Mouse (Mus musculus) stomach, embryonic 15.5 days (tissue): ENCODE results near the gene Fli1. TPM values are rescaled to one million over a fixed set of nuclear protein-coding genes. Genes with fewer than 3 reads are reported as not detected.

Experiments
- ATAC-seq: fragments of 200-750 bp; cut with Nextera tagmentation; 2 replicates; pipeline ENCODE4 v1.8.0; 2017; ENCODE audit warnings: low read depth, moderate number of reproducible peaks, moderate TSS enrichment; ENCODE audit not compliant: insufficient read depth, low FRiP score
- H3K27ac ChIP-seq: fragments of 300-500 bp; sonication (generic); 2 replicates; pipeline ENCODE4 v1.5.1; 2015; ENCODE audit warnings: mild to moderate bottlenecking, inconsistent platforms
- H3K27me3 ChIP-seq: fragments of 300-500 bp; sonication (generic); replicated peaks from 2 replicates; pipeline ENCODE4 v1.6.1; 2015; ENCODE audit warnings: inconsistent platforms
- H3K36me3 ChIP-seq: fragments of 300-500 bp; sonication (generic); 2 replicates; pipeline ENCODE4 v1.6.1; 2015; ENCODE audit warnings: inconsistent platforms
- H3K4me1 ChIP-seq: fragments of 300-500 bp; sonication (generic); 2 replicates; pipeline ENCODE4 v1.6.1; 2015; ENCODE audit warnings: inconsistent platforms
- H3K4me2 ChIP-seq: fragments of 300-500 bp; sonication (generic); 2 replicates; pipeline ENCODE4 v1.6.1; 2015; ENCODE audit warnings: mild to moderate bottlenecking, inconsistent platforms
- H3K4me3 ChIP-seq: fragments of 300-500 bp; sonication (generic); replicated peaks from 2 replicates; pipeline ENCODE4 v1.5.1; 2015; ENCODE audit warnings: inconsistent platforms
- H3K9ac ChIP-seq: fragments of 300-500 bp; sonication (generic); 2 replicates; pipeline ENCODE4 v1.6.1; 2015; ENCODE audit warnings: inconsistent platforms
- H3K9me3 ChIP-seq: fragments of 300-500 bp; sonication (generic); 2 replicates; pipeline ENCODE4 v1.6.1; 2016; ENCODE audit warnings: inconsistent platforms
- WGBS: fragments of 180-500 bp; shearing (Covaris S2); methylation state at CpG from one replicate; pipeline ENCODE4 v1.1.7; 2015; 5-methylcytosine and 5-hydroxymethylcytosine counted together
- polyA plus RNA-seq: library from polyadenylated mRNA; unstranded; fragments of >200 nt; fragmentation: Nextera tagmentation; extraction: Ambion mirVana; gene quantifications from 2 replicates; pipeline ENCODE4 v1.2.1, GENCODE M21; 2015

Gene Fli1
- polyA plus RNA-seq, 1 experiment from 2014 or later, result 13.4 TPM

DNA sequence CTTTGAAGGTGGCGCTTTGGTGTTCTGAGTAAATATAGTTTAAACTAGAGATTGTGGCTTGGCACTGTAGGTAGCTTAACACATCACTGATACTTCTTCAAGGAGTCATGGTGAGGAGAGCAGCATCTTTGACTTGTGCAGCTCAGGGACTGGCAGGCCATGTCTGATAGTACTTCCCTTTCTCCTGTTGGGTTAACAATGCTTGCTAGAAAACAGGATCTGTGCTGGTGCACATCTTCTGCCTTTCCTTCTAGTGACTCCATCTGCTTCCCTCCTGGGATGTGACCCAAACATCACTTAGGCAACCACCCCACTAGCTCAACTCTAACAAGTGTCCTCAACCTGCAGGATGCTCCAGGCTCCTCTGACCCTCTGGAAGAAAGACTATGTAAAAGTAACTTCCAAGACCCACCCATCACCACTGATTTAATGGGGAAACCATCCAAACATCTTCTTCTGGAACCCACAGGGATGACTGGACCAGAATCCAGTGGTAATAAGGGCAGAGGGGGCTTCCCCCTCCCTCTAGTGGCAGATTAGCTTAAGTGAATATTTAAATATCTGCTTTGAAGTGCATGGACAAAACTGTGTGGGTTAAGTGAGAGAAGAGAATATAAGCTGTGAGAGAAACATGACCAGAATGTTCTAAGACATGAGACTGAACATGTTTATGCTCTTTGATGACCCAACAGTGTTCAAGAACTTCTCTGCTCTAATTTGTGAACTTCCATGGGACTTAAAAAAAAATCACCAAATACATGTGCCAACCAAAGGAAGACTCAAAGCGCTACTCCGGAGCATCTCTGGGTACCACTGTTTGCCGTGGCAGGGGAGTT lies 48.9 kb downstream of the Fli1 start:
- H3K4me2 ChIP-seq, result no peak overlapping the region
- H3K27me3 ChIP-seq, result no peaks in the 10 kb centered on the region
- no peaks in the 10 kb centered on the region for H3K4me1 ChIP-seq
- WGBS, result 86% methylated on average over 4 of the region's 4 CpGs
- no peaks in the 10 kb centered on the region for H3K36me3 ChIP-seq
- no peak overlapping the region for H3K4me3 ChIP-seq
- H3K9ac ChIP-seq, result no peak overlapping the region
- no peak for ATAC-seq
- H3K27ac ChIP-seq, result no peak overlapping the region
- H3K9me3 ChIP-seq, result no peaks in the 10 kb centered on the region

DNA sequence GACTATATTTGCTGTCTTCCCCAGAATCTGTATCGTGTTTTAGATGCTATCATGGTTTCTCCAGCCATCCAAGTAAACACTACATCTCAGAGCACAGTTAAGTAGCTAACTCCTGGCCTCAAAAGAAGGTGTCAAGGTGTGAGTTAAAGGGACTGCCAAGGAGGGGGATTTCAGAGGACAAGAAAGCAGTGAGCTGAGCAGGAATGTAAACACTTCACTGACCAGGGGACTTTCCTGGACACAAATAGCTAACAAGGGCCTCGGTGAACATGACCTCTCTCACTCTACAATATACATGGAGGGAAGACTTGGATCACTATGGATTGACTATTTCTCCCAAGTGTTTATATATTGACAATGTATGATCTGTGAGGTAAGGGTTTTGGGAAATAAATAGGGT lies 49.9 kb downstream of the Fli1 start:
- no peak for ATAC-seq
- Histone ChIP-seq H3K27ac (no peak overlapping the region), H3K36me3 (no peaks in the 10 kb centered on the region), H3K4me1 (no peaks in the 10 kb centered on the region), H3K9me3 (no peaks in the 10 kb centered on the region), H3K4me3 (no peak overlapping the region), H3K9ac (no peak overlapping the region), H3K4me2 (no peak overlapping the region), H3K27me3 (no peaks in the 10 kb centered on the region)
- 33% methylated on average over 2 of the region's 2 CpGs for WGBS

DNA sequence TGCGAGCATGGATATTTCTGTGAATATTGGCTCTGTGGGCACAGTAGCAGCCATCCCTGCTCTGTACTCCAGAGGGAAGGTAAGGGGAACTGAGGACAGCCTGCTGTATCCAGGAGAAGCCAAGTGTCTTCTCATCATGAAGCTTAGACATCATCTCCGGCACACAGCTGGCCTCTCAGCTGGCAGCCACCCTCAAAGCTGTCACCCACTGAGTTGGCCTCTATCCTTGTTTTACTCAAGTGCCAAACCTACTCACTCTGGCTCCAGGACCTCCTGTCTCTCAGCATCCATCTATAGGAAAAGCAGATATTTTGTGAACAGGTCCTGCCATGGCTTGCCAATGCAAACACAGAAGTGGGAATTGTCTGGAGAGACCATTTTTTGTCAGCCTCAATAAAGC lies 51.2 kb downstream of the Fli1 start:
- 86% methylated on average over 2 of the region's 2 CpGs for WGBS
- H3K9me3 ChIP-seq, result no peaks in the 10 kb centered on the region
- no peak overlapping the region for H3K4me2 ChIP-seq
- no peak overlapping the region for H3K9ac ChIP-seq
- no peak overlapping the region for H3K4me3 ChIP-seq
- no peak overlapping the region for H3K27ac ChIP-seq
- H3K4me1 ChIP-seq, result no peaks in the 10 kb centered on the region
- no peak for ATAC-seq
- no peaks in the 10 kb centered on the region for H3K36me3 ChIP-seq
- H3K27me3 ChIP-seq, result no peaks in the 10 kb centered on the region

DNA sequence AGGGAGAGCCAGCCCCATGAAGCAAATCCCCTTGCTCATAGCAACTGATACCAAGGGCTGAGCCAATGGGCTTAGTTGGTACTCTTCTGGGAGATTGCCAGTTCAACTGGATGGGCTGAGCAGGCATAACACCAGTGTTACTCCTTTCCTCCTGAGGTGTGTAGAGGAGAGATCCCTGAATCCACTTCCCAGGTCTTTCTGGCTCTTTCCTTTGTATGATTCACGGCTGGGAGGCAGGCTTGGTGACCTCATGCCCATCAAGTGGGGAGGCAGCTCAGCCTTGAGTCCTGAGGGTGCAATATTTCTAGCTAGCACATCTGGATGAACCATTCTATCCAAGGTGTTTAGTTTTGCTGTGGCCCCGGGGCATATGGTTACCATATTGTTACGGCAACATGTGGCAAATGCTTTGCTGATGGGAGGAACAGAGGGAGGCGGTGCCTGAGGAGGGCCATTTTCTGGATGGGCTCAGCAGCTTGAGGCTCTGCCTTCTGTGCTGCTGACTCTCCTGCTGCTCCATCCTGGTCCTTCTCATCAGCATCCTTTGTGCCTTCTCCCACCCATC lies 52.8 kb downstream of the Fli1 start:
- H3K9ac ChIP-seq, result no peak overlapping the region
- no peaks in the 10 kb centered on the region for H3K9me3 ChIP-seq
- no peaks in the 10 kb centered on the region for H3K27me3 ChIP-seq
- no peaks in the 10 kb centered on the region for H3K4me1 ChIP-seq
- H3K4me3 ChIP-seq, result no peak overlapping the region
- no peak for ATAC-seq
- H3K4me2 ChIP-seq, result no peak overlapping the region
- 85% methylated on average over 4 of the region's 4 CpGs for WGBS
- H3K36me3 ChIP-seq, result no peaks in the 10 kb centered on the region
- H3K27ac ChIP-seq, result no peak overlapping the region

DNA sequence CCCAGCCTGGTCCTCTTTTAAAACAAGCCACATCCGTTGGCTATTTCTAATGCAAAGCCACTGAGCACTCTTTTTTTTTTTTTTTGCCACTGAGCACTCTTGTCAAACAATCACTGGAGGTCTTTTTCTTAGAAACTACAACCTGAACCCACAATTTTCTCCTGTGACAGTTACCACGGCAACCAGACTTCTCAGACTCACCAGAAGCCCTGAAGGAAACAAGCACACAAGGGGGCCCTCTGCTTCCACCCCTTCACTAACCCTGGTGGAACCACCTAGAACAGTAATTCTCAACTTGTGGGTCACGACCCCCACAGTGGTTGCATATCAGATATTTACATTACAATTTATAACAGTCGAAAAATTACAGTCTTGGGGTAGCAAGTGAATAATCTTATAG lies 53.3 kb downstream of the Fli1 start:
- Histone ChIP-seq H3K27ac (no peak overlapping the region), H3K36me3 (no peaks in the 10 kb centered on the region), H3K9me3 (no peaks in the 10 kb centered on the region), H3K4me3 (no peak overlapping the region), H3K4me2 (no peak overlapping the region), H3K4me1 (no peaks in the 10 kb centered on the region), H3K27me3 (no peaks in the 10 kb centered on the region), H3K9ac (no peak overlapping the region)
- ATAC-seq, result no peak
- 47% methylated on average over 4 of the region's 4 CpGs for WGBS

DNA sequence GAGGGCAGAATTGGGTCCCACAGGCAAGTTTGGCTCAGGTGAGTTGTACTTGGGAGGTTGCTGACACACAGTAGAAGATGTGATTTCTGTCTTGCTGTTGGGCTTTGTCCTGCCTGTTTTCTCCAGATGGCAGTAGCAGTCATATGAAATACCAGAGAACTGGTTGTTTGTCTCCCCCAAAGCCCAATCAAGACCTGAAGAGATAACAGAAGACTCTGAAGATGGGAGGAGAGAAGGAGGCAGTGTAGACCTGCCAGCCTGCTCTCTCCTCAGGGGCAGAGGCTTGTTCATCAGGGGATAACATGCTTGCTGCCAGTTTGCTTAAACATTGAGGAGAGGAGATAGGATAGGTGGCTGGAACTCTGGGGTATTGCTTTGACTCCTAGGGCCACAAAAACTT lies 54.0 kb downstream of the Fli1 start:
- Histone ChIP-seq H3K9me3 (no peaks in the 10 kb centered on the region), H3K4me2 (no peak overlapping the region), H3K27ac (no peak overlapping the region), H3K4me3 (no peak overlapping the region), H3K36me3 (no peaks in the 10 kb centered on the region), H3K27me3 (no peaks in the 10 kb centered on the region), H3K4me1 (no peaks in the 10 kb centered on the region), H3K9ac (no peak overlapping the region)
- ATAC-seq, result no peak

DNA sequence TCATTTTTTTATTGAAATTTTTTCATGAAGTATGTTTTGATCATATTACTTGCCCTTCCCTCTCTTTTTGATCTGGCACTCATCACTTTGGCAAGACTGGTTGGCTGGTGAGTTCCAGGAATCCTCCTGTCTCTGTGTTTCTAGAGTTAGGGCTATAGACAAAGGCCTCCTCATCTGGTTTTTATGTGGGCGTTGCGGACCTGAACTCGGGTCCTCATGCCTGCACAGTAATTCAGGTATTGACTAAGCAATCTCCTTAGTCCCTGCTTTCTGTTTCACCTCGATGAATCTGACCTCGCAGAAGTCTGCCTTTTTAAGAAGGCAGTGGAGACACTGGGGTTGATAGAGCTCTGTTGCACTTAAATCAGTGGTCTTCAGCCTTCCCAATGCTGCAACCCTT lies 54.8 kb downstream of the Fli1 start:
- Histone ChIP-seq H3K9me3 (no peaks in the 10 kb centered on the region), H3K4me3 (no peak overlapping the region), H3K27me3 (no peaks in the 10 kb centered on the region), H3K36me3 (no peaks in the 10 kb centered on the region), H3K4me2 (no peak overlapping the region), H3K9ac (no peak overlapping the region), H3K27ac (no peak overlapping the region), H3K4me1 (no peaks in the 10 kb centered on the region)
- ATAC-seq, result no peak
- 89% methylated on average over 5 of the region's 5 CpGs for WGBS

DNA sequence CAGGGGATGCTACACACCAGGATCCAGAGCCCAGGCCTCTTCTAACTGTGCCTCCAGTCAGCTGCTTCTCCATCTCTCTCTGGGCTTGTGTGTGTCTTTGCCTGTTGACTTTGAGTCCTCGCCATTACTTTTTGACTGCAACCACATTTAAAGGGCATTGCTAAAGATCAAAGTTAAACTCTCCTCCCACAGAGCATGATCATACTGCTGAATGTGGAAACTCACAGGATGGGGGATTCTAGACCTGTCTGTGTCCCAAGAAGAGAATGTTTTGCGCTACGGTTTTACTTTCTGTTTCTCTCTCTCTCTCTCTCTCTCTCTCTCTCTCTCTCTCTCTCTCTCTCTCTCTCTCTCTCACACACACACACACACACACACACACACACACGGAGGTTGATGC lies 55.3 kb downstream of the Fli1 start:
- no peaks in the 10 kb centered on the region for H3K36me3 ChIP-seq
- no peak overlapping the region for H3K9ac ChIP-seq
- no peaks in the 10 kb centered on the region for H3K4me1 ChIP-seq
- H3K4me3 ChIP-seq, result no peak overlapping the region
- no peak for ATAC-seq
- no peaks in the 10 kb centered on the region for H3K27me3 ChIP-seq
- H3K27ac ChIP-seq, result no peak overlapping the region
- H3K9me3 ChIP-seq, result no peaks in the 10 kb centered on the region
- 81% methylated on average over 4 of the region's 4 CpGs for WGBS
- H3K4me2 ChIP-seq, result no peak overlapping the region

DNA sequence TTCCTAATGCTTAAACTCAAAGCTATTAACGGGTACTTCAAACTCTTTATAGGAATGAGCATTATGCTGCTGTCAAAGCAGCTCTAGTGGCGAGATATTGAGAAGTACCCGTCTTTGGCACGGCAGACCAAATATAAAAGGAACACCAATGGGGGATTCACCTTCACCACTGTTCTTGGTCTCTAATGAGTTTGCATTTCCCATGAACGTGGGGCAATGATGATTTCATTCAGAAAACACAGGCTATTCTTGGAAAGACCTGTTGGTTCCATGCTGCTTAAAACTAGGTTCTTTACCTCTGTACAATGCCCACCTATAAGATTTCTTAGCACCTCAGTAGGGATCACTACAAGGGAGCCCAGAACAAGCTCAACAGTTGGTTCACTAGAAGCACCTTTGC lies 62.2 kb downstream of the Fli1 start:
- no peak overlapping the region for H3K4me3 ChIP-seq

DNA sequence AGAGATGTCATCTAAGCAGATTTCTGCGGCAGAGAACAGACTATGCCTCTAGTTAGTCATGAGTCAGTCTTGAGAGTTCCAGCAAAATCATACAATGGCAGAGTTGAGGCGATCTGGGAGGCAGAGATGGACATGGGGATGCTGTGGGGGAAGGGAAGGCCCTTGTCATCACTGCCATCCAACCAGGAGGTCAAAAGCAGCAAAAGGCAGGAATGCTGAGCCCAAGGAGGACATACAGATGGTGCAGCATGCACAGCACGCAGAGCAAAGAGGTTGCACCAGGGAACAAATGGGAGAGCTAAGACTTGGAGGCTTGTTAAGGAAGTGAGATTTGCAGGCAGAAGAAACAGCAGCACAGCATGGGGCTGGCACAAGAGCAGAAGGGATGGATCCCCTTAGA lies 63.9 kb downstream of the Fli1 start:
- 51% methylated on average over 3 of the region's 3 CpGs for WGBS
- Histone ChIP-seq H3K4me3 (no peak overlapping the region), H3K27ac (no peak overlapping the region), H3K4me1 (peaks cover 3% of the 10 kb centered on the region; the same call in 1 of the 2 replicates), H3K27me3 (no peaks in the 10 kb centered on the region), H3K9me3 (no peaks in the 10 kb centered on the region), H3K36me3 (no peaks in the 10 kb centered on the region), H3K9ac (no peak overlapping the region), H3K4me2 (no peak overlapping the region)
- ATAC-seq, result no peak

More for the DNA sequence above, 62.2 kb downstream of the Fli1 start:
- Histone ChIP-seq H3K27ac (no peak overlapping the region), H3K4me2 (no peak overlapping the region), H3K9me3 (no peaks in the 10 kb centered on the region), H3K4me1 (peaks cover 3% of the 10 kb centered on the region; the same call in 1 of the 2 replicates), H3K27me3 (no peaks in the 10 kb centered on the region), H3K36me3 (no peaks in the 10 kb centered on the region), H3K9ac (no peak overlapping the region)
- ATAC-seq, result no peak
- WGBS, result 74% methylated on average over 5 of the region's 5 CpGs

DNA sequence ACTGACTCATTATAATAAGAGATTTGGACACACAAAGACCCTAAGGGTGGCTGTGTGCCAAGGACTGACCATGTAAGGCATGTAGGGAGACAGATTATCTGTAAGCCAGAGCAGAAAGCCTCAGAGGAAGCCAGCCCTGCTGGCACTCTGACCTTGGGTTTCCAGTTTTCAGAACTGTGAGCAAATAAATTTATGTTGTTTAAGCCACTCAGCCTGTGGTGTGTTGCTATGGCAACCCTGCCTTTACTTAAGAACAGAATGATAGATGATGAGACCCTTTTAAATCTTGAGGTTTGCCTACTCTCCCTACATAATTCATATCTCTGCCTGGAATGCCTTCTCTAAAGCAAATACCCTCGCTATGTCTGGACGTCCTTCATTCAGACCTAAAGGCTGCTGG lies 64.6 kb downstream of the Fli1 start:
- H3K27me3 ChIP-seq, result no peaks in the 10 kb centered on the region
- no peak overlapping the region for H3K27ac ChIP-seq
- no peak for ATAC-seq
- no peaks in the 10 kb centered on the region for H3K9me3 ChIP-seq
- WGBS, result 11% methylated on average over 2 of the region's 2 CpGs
- no peak overlapping the region for H3K9ac ChIP-seq
- H3K36me3 ChIP-seq, result no peaks in the 10 kb centered on the region
- no peak overlapping the region for H3K4me2 ChIP-seq
- H3K4me3 ChIP-seq, result no peak overlapping the region
- peaks cover 3% of the 10 kb centered on the region; the same call in 1 of the 2 replicates for H3K4me1 ChIP-seq

DNA sequence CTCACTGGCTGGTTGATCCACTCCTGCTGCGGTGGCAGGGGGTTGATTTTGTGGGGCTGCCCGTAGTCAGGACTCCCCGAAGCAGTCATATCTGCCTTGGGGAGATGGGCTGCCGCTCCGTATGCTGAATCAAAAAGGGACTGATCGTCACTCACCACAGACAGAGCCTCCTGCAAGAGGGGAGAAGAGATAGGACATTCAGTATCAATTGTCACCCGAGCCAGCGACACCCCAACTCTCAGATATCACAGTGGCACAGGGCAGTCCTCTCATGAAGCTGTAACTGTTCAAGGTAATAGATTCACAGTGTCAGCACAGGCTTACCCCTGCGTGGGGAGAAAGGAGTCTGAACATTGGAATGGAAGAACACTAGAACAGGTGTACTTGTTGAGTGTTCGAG lies 66.1 kb downstream of the Fli1 start:
- no peaks in the 10 kb centered on the region for H3K9me3 ChIP-seq
- H3K27ac ChIP-seq, result no peak overlapping the region
- WGBS, result 87% methylated on average over 10 of the region's 10 CpGs
- no peak overlapping the region for H3K9ac ChIP-seq
- H3K27me3 ChIP-seq, result no peaks in the 10 kb centered on the region
- H3K4me3 ChIP-seq, result no peak overlapping the region
- no peak overlapping the region for H3K4me2 ChIP-seq
- no peaks in the 10 kb centered on the region for H3K36me3 ChIP-seq
- H3K4me1 ChIP-seq, result peaks cover 3% of the 10 kb centered on the region; the same call in 1 of the 2 replicates
- ATAC-seq, result no peak
